Mouse (Mus musculus): Measurements from ENCODE around the gene Tctex1d2. TPM values are rescaled to one million over a fixed set of nuclear protein-coding genes. Genes with fewer than 3 reads are reported as not detected.

Gene Tctex1d2
- total and polyA plus RNA-seq, 3 experiments = 13.0 to 239 (median 23.7) TPM

GRCm38 (mm10) chr16:32382901-32383300 is 36.6 kb upstream of the Tctex1d2 start:
- Histone ChIP-seq H3K27me3 (ENCODE audit: control insufficient read depth in 1 of 2, insufficient read depth in 2 of 2, low read length in 2 of 2) (no peaks in the 10 kb centered on the region), H3K4me1 (ENCODE audit: control insufficient read depth in 1 of 2, insufficient read depth in 2 of 2, low read length in 2 of 2) (peaks cover 7 to 16% of the 10 kb centered on the region in 2 experiments), H3K9me3 (replicated peaks; ENCODE audit: insufficient read depth, low read length) (no peaks in the 10 kb centered on the region), H3K79me2 (ENCODE audit: control insufficient read depth, insufficient read depth, low read length, poor library complexity) (no peaks in the 10 kb centered on the region), H3K9ac (ENCODE audit: control insufficient read depth, low read depth, low read length, poor library complexity, severe bottlenecking) (no peak overlapping the region), H3K27ac (ENCODE audit: control insufficient read depth, low read depth, low read length) (no peak overlapping the region), H3K36me3 (ENCODE audit: control insufficient read depth in 1 of 2, insufficient read depth in 2 of 2, low read length in 2 of 2) (peaks cover 8 to 28% of the 10 kb centered on the region in 2 experiments), H3K4me3 (ENCODE audit: control insufficient read depth in 1 of 2, insufficient read depth in 1 of 2, low read depth in 2 of 2, low read length in 2 of 2) (no peak overlapping the region)
- no peak for DNase-seq (ENCODE audit: low read depth, low spot score)
- no peak for TF ChIP-seq E2F4 (IDR thresholded peaks at IDR 0.05; ENCODE audit: borderline replicate concordance, low read depth, low read length)

DNA sequence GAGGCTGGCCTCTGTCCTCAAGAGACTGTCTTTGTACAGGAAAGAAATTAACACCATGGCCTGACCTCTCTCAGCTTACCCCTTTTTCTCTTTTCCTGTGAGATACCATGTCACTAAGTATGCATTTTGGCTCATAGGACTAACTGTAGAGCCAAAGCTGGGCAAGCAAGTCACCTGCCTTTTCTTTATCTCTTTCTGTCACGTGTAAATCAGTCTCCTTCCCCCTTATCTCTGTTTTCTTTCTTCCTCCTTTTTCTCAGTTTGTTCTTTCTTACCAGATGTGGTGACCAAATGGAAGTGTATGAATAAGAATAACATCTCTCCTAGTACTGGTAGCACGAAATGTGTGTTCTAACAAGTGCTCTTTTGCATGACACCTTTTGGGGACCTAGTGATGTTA is 34.6 kb upstream of the Tctex1d2 start:
- Histone ChIP-seq H3K27ac (ENCODE audit: control insufficient read depth, low read depth, low read length) (peak overlapping the region; percentile 79), H3K4me3 (ENCODE audit: control insufficient read depth in 1 of 2, insufficient read depth in 1 of 2, low read depth in 2 of 2, low read length in 2 of 2) (no peak overlapping the region), H3K27me3 (ENCODE audit: control insufficient read depth in 1 of 2, insufficient read depth in 2 of 2, low read length in 2 of 2) (no peaks in the 10 kb centered on the region), H3K79me2 (ENCODE audit: control insufficient read depth, insufficient read depth, low read length, poor library complexity) (no peaks in the 10 kb centered on the region), H3K36me3 (ENCODE audit: control insufficient read depth in 1 of 2, insufficient read depth in 2 of 2, low read length in 2 of 2) (peaks cover 8 to 46% of the 10 kb centered on the region in 2 experiments), H3K9me3 (replicated peaks; ENCODE audit: insufficient read depth, low read length) (no peaks in the 10 kb centered on the region), H3K9ac (ENCODE audit: control insufficient read depth, low read depth, low read length, poor library complexity, severe bottlenecking) (no peak overlapping the region), H3K4me1 (ENCODE audit: control insufficient read depth in 1 of 2, insufficient read depth in 2 of 2, low read length in 2 of 2) (peaks cover 12 to 28% of the 10 kb centered on the region in 2 experiments)
- DNase-seq (ENCODE audit: low read depth, low spot score) = peak; percentile 27
- TF ChIP-seq MXI1 (IDR thresholded peaks at IDR 0.05; ENCODE audit: low read depth, low read length) = peak; percentile 78
- TF ChIP-seq UBTF (IDR thresholded peaks at IDR 0.05; ENCODE audit: borderline replicate concordance, insufficient read depth, low read depth, low read length) = no peak
- 0 out of 4 replicates have a peak, but pooled peaks of 1 of the 2 experiments have one; percentile 47 for TF ChIP-seq USF2 (IDR thresholded peaks at IDR 0.05; ENCODE audit: borderline replicate concordance in 1 of 2, insufficient read depth in 1 of 2, low read depth in 1 of 2, low read length in 2 of 2)
- peak; percentile 78 to 83 for TF ChIP-seq EP300 (IDR thresholded peaks at IDR 0.05; ENCODE audit: low read depth in 1 of 2, low read length in 2 of 2)
- 0 out of 2 replicates have a peak, but pooled peaks have one; percentile 10 for TF ChIP-seq ELF1 (IDR thresholded peaks at IDR 0.05; ENCODE audit: low read depth, low read length)
- no peak for TF ChIP-seq RAD21 (IDR thresholded peaks at IDR 0.05; ENCODE audit: low read depth, low read length)
- TF ChIP-seq ZMIZ1 (IDR thresholded peaks at IDR 0.05; ENCODE audit: low read depth, low read length) = no peak
- TF ChIP-seq ZC3H11A (IDR thresholded peaks at IDR 0.05; ENCODE audit: low read depth, low read length) = no peak
- no peak for TF ChIP-seq E2F4 (IDR thresholded peaks at IDR 0.05; ENCODE audit: borderline replicate concordance, low read depth, low read length)
- TF ChIP-seq ETS1 (IDR thresholded peaks at IDR 0.05; ENCODE audit: low read depth, low read length) = peak; percentile 80
- no peak for TF ChIP-seq MYB (IDR thresholded peaks at IDR 0.05; ENCODE audit: low read depth, low read length)
- no peak for TF ChIP-seq POLR2A (IDR thresholded peaks at IDR 0.05; ENCODE audit: control insufficient read depth in 1 of 2, insufficient read depth in 1 of 2, low read depth in 1 of 2, low read length in 2 of 2, poor library complexity in 1 of 2)
- TF ChIP-seq CHD2 (IDR thresholded peaks at IDR 0.05; ENCODE audit: low read length) = no peak
- 0 out of 2 replicates have a peak, but pooled peaks have one; percentile 13 for TF ChIP-seq MEF2A (IDR thresholded peaks at IDR 0.05; ENCODE audit: extremely low read depth, insufficient replicate concordance, low read depth, low read length, poor library complexity, severe bottlenecking)
- 0 out of 2 replicates have a peak, but pooled peaks have one; percentile 34 for TF ChIP-seq MYC (IDR thresholded peaks at IDR 0.05; ENCODE audit: low read depth, low read length)
- TF ChIP-seq CHD1 (IDR thresholded peaks at IDR 0.05; ENCODE audit: low read depth, low read length) = no peak
- TF ChIP-seq BHLHE40 (IDR thresholded peaks at IDR 0.05; ENCODE audit: borderline replicate concordance, low read depth, low read length) = peak; percentile 99
- peak; percentile 79 for TF ChIP-seq TCF12 (IDR thresholded peaks at IDR 0.05; ENCODE audit: low read depth, low read length)
- no peak for TF ChIP-seq SMC3 (IDR thresholded peaks at IDR 0.05; ENCODE audit: low read depth, low read length)
- TF ChIP-seq USF1 (IDR thresholded peaks at IDR 0.05; ENCODE audit: low read depth, low read length) = peak; percentile 86
- no peak for TF ChIP-seq NELFE (IDR thresholded peaks at IDR 0.05; ENCODE audit: low read depth, low read length)
- TF ChIP-seq GABPA (IDR thresholded peaks at IDR 0.05; ENCODE audit: low read depth, low read length) = no peak
- TF ChIP-seq TBP (IDR thresholded peaks at IDR 0.05; ENCODE audit: low read depth, low read length) = no peak
- peak; percentile 68; the same call in 1 of the 2 replicates for TF ChIP-seq MAX (IDR thresholded peaks at IDR 0.05; ENCODE audit: low read length)
- TF ChIP-seq KAT2A (conservative IDR thresholded peaks at IDR 0.05; ENCODE audit: low read depth, low read length) = no peak
- TF ChIP-seq HCFC1 (IDR thresholded peaks at IDR 0.05; ENCODE audit: low read depth, low read length) = no peak
- no peak for TF ChIP-seq MAFK (IDR thresholded peaks at IDR 0.05; ENCODE audit: borderline replicate concordance, low read depth, low read length)
- no peak for TF ChIP-seq ZKSCAN1 (IDR thresholded peaks at IDR 0.05; ENCODE audit: low read depth, low read length)
- peak; percentile 87 for TF ChIP-seq GATA1 (IDR thresholded peaks at IDR 0.05; ENCODE audit: low read depth, low read length)
- TF ChIP-seq NRF1 (IDR thresholded peaks at IDR 0.05; ENCODE audit: insufficient read depth, low read depth, low read length, poor library complexity, severe bottlenecking) = no peak
- no peak for TF ChIP-seq CTCF (IDR thresholded peaks at IDR 0.05 in 2 of 3, conservative IDR thresholded peaks at IDR 0.05 in 1 of 3; ENCODE audit: control insufficient read depth in 1 of 3, insufficient read depth in 1 of 3, low read depth in 2 of 3, low read length in 3 of 3, poor library complexity in 1 of 3, severe bottlenecking in 1 of 3)

Measured in MEL (cell line).